In genomic region chr7:95551798-95552387, GRCm38 (mm10) we compare ENCODE assay signal across 15 mouse cellular contexts.
"Had no signal": no experiment of that assay in that cellular context is flagged by ENCODE, and none has a peak within 500 bp of the region (broad histone marks: within the 10 kb centered on the region; RNA-seq: fewer than 3 reads in every experiment).

No protein-coding gene starts in this region.

- ATAC-seq: liver, postnatal 0 days; lung, postnatal 0 days; midbrain, embryonic 15.5 days had no signal

- H3K27ac ChIP-seq: hindbrain, embryonic 14.5 days; layer of hippocampus, adult 2 months; limb, embryonic 15.5 days; liver, embryonic 13.5 days; midbrain, embryonic 15.5 days; neural tube, embryonic 13.5 days had no signal

- H3K4me3 ChIP-seq: layer of hippocampus, adult 2 months; limb, embryonic 15.5 days; liver, embryonic 13.5 days; midbrain, embryonic 15.5 days; neural tube, embryonic 13.5 days had no signal

- H3K4me1 ChIP-seq: limb, embryonic 15.5 days; liver, embryonic 13.5 days; midbrain, embryonic 15.5 days; neural tube, embryonic 13.5 days had no signal

- H3K4me2 ChIP-seq: hindbrain, embryonic 14.5 days; limb, embryonic 15.5 days; liver, embryonic 13.5 days; midbrain, embryonic 15.5 days; neural tube, embryonic 13.5 days had no signal

- H3K9me3 ChIP-seq: limb, embryonic 15.5 days; liver, embryonic 13.5 days; midbrain, embryonic 15.5 days; neural tube, embryonic 13.5 days had no signal

- H3K36me3 ChIP-seq: limb, embryonic 15.5 days; liver, embryonic 13.5 days; midbrain, embryonic 15.5 days; neural tube, embryonic 13.5 days had no signal

- H3K27me3 ChIP-seq: limb, embryonic 15.5 days; liver, embryonic 13.5 days; midbrain, embryonic 15.5 days; neural tube, embryonic 13.5 days had no signal

- DNase-seq: kidney, adult 18-20 months; kidney, postnatal 10 days; kidney, postnatal 4 days; liver, embryonic 13.5 days; liver, postnatal 0 days; lung, postnatal 36 days; right cerebral cortex, postnatal 4 days; thymus, adult 2 months; thymus, postnatal 25 days had no signal

- H3K9ac ChIP-seq: hindbrain, embryonic 14.5 days; limb, embryonic 15.5 days; liver, embryonic 13.5 days; liver, postnatal 0 days; midbrain, embryonic 15.5 days; neural tube, embryonic 13.5 days had no signal
